Mouse (Mus musculus) kidney, embryonic 14.5 days (tissue): ENCODE results near the gene Nutm1. TPM values are rescaled to one million over a fixed set of nuclear protein-coding genes. Genes with fewer than 3 reads are reported as not detected.
A peak's percentile ranks its signal among the peaks of the same experiment; 100 is the strongest.
"Not testable (repeated sequence)": the region's sequence is repeated elsewhere in the genome, so short reads cannot be mapped to it uniquely, and the experiment has no call there.

Experiments
- ATAC-seq: fragments of 200-750 bp; cut with Nextera tagmentation; 2 replicates; pipeline ENCODE4 v1.8.0; 2017; ENCODE audit warnings: moderate number of reproducible peaks, mild to moderate bottlenecking, moderate TSS enrichment, moderate library complexity; ENCODE audit not compliant: low FRiP score, low TSS enrichment
- H3K27ac ChIP-seq: fragments of 300-500 bp; sonication (generic); 2 replicates; pipeline ENCODE4 v1.5.1; 2014; ENCODE audit warnings: low read depth, mild to moderate bottlenecking, low read length, moderate library complexity, mixed read lengths
- H3K27me3 ChIP-seq: fragments of 300-500 bp; sonication (generic); 2 replicates; pipeline ENCODE4 v1.6.1; 2014; ENCODE audit warnings: mild to moderate bottlenecking, low read length; ENCODE audit not compliant: control insufficient read depth, insufficient read depth
- H3K36me3 ChIP-seq: fragments of 300-500 bp; sonication (generic); 2 replicates; pipeline ENCODE4 v1.6.1; 2014; ENCODE audit warnings: low read length, mixed read lengths; ENCODE audit not compliant: control insufficient read depth, insufficient read depth
- H3K4me1 ChIP-seq: fragments of 300-500 bp; sonication (generic); 2 replicates; pipeline ENCODE4 v1.6.1; 2014; ENCODE audit warnings: low read length, mixed read lengths; ENCODE audit not compliant: control insufficient read depth, insufficient read depth
- H3K4me2 ChIP-seq: fragments of 300-500 bp; sonication (generic); replicated peaks from 2 replicates; pipeline ENCODE4 v1.6.1; 2014; ENCODE audit warnings: low read depth, mild to moderate bottlenecking, low read length
- H3K4me3 ChIP-seq: fragments of 300-500 bp; sonication (generic); 2 replicates; pipeline ENCODE4 v1.5.1; 2014; ENCODE audit warnings: mild to moderate bottlenecking, low read length
- H3K9ac ChIP-seq: fragments of 300-500 bp; sonication (generic); 2 replicates; pipeline ENCODE4 v1.6.1; 2014; ENCODE audit warnings: low read depth, mild to moderate bottlenecking, low read length, moderate library complexity
- H3K9me3 ChIP-seq: fragments of 300-500 bp; sonication (generic); 2 replicates; pipeline ENCODE4 v1.6.1; 2016; ENCODE audit warnings: low read length; ENCODE audit not compliant: control insufficient read depth
- WGBS: fragments of 180-500 bp; shearing (Covaris S2); extraction: QIAGEN DNeasy Blood & Tissue Kit; methylation state at CpG from one replicate; pipeline ENCODE4 v1.1.7; 2014; 5-methylcytosine and 5-hydroxymethylcytosine counted together
- polyA plus RNA-seq: library from polyadenylated mRNA; unstranded; fragments of >200 nt; fragmentation: Nextera tagmentation; extraction: Ambion mirVana; gene quantifications from 2 replicates; pipeline ENCODE4 v1.2.1, GENCODE M21; 2014

Nutm1 gene
- 0.04 and 0.07 TPM in 2 replicates for polyA plus RNA-seq

DNA sequence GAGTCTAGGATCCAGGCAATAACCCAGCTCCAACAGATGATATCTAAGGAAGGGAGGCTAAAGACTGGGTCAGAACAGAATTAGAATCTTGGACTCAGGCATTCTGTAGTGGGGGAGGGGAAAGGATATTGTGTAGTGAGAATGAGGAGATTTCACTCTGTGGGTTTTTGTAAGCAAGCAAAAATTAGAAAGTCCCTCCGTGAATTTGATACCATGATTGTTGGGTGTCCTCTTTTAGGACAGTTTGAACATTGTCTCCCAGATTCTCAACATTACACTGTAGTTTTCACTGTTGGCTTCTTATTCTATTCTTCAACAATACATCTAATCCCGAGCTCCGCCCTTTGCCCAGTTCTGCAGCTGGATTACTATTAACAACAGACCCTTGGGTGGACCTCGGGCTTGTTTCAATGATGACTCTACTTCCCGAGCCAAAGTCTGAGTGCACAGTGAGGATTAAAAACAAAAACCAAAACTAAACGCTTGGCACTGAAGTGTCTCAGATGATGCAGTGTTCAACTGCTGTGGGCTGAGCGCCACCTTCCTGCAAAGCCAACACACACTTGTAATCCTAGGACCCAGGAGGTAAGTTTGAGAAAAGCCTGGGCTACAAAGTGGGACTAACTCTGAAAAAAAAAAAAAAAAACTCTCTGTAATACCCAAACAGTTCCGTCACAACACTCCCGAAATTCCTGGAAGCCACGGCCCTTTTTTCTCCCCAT is at the start of gene Nutm1:
Gene Nutm1 (minus strand): TSS at position 51 of the 722 bp plus-strand sequence.
- no peak within 1 kb of the TSS for H3K9ac ChIP-seq
- H3K4me3 ChIP-seq = no peak within 1 kb of the TSS
- no peak for ATAC-seq
- H3K4me2 ChIP-seq = no peak within 1 kb of the TSS
- H3K27me3 ChIP-seq = no peaks in the 10 kb centered on the region
- no peaks in the 10 kb centered on the region for H3K9me3 ChIP-seq
- H3K4me1 ChIP-seq = 0 out of 2 replicates have a peak, but pooled peaks cover 3% of the 10 kb centered on the region
- no peak within 1 kb of the TSS for H3K27ac ChIP-seq
- H3K36me3 ChIP-seq = no peaks in the 10 kb centered on the region
- 77% methylated on average over 10 of the region's 10 CpGs for WGBS

DNA sequence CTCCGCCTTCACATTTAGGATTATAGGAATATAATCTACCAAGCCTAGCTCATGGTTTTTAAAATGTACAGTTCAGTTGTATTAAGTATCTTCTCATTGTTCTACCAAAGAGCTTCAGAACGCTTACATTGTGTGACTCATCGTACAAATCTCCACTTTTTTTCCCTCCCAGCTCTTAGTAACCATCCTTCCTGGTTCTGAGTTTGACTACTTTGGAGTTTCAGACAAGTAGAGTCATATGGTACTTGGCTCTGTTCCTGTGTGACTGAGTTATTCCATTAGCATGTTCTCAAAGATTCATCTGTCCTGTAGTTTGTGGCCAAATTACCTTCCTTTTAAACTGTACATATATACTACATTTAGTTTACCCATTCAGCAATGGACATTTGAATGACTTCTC is 49.6 kb upstream of the Nutm1 start:
- Histone ChIP-seq H3K36me3 (no peaks in the 10 kb centered on the region), H3K4me3 (no peak overlapping the region), H3K27ac (no peak overlapping the region), H3K27me3 (no peaks in the 10 kb centered on the region), H3K9me3 (no peaks in the 10 kb centered on the region), H3K4me2 (no peak overlapping the region), H3K4me1 (no peaks in the 10 kb centered on the region), H3K9ac (no peak overlapping the region)
- 87% methylated on average over 3 of the region's 3 CpGs for whole genome bisulfite sequencing
- ATAC-seq = no peak

GRCm38 (mm10) chr2:112298221-112298620 is 39.1 kb upstream of the Nutm1 start:
- H3K27ac ChIP-seq = no peak overlapping the region
- H3K4me3 ChIP-seq = no peak overlapping the region
- no peaks in the 10 kb centered on the region for H3K27me3 ChIP-seq
- H3K4me1 ChIP-seq = no peaks in the 10 kb centered on the region
- no peak overlapping the region for H3K4me2 ChIP-seq
- H3K36me3 ChIP-seq = no peaks in the 10 kb centered on the region
- 92% methylated on average over 4 of the region's 4 CpGs for WGBS
- H3K9me3 ChIP-seq = no peaks in the 10 kb centered on the region
- H3K9ac ChIP-seq = no peak overlapping the region
- ATAC-seq = no peak

- no peaks in the 10 kb centered on the region for H3K36me3 ChIP-seq
- no peak for ATAC-seq
- no peak overlapping the region for H3K27ac ChIP-seq
- no peak overlapping the region for H3K4me3 ChIP-seq
- H3K9me3 ChIP-seq = no peaks in the 10 kb centered on the region
- no peak overlapping the region for H3K9ac ChIP-seq
- H3K4me1 ChIP-seq = no peaks in the 10 kb centered on the region
- WGBS = 80% methylated on average over 3 of the region's 3 CpGs
- H3K27me3 ChIP-seq = no peaks in the 10 kb centered on the region
- H3K4me2 ChIP-seq = no peak overlapping the region
Observed at GRCm38 (mm10) chr2:112296211-112296610, 37.1 kb upstream of the Nutm1 start.

GRCm38 (mm10) chr2:112292823-112293222 is 33.7 kb upstream of the Nutm1 start:
- Histone ChIP-seq H3K9me3 (no peaks in the 10 kb centered on the region), H3K27ac (no peak overlapping the region), H3K36me3 (no peaks in the 10 kb centered on the region), H3K4me3 (no peak overlapping the region), H3K4me2 (no peak overlapping the region), H3K9ac (no peak overlapping the region), H3K27me3 (no peaks in the 10 kb centered on the region), H3K4me1 (no peaks in the 10 kb centered on the region)
- ATAC-seq = no peak
- 91% methylated on average over 2 of the region's 2 CpGs for WGBS

- H3K27ac ChIP-seq = no peak overlapping the region
- no peak overlapping the region for H3K4me2 ChIP-seq
- 87% methylated on average over 3 of the region's 3 CpGs for WGBS
Observed at GRCm38 (mm10) chr2:112289507-112289906, 30.4 kb upstream of the Nutm1 start.

GRCm38 (mm10) chr2:112287059-112287458 is 28.0 kb upstream of the Nutm1 start:
- no peak overlapping the region for H3K9ac ChIP-seq
- no peak overlapping the region for H3K4me3 ChIP-seq
- no peaks in the 10 kb centered on the region for H3K27me3 ChIP-seq
- no peak overlapping the region for H3K27ac ChIP-seq
- ATAC-seq = no peak
- no peaks in the 10 kb centered on the region for H3K36me3 ChIP-seq
- no peaks in the 10 kb centered on the region for H3K4me1 ChIP-seq
- H3K4me2 ChIP-seq = no peak overlapping the region
- no peaks in the 10 kb centered on the region for H3K9me3 ChIP-seq
- WGBS = 74% methylated on average over 4 of the region's 4 CpGs

More at GRCm38 (mm10) chr2:112289507-112289906, 30.4 kb upstream of the Nutm1 start:
- Histone ChIP-seq H3K4me3 (no peak overlapping the region), H3K9ac (no peak overlapping the region), H3K9me3 (no peaks in the 10 kb centered on the region), H3K4me1 (no peaks in the 10 kb centered on the region), H3K36me3 (no peaks in the 10 kb centered on the region), H3K27me3 (no peaks in the 10 kb centered on the region)
- ATAC-seq = no peak

DNA sequence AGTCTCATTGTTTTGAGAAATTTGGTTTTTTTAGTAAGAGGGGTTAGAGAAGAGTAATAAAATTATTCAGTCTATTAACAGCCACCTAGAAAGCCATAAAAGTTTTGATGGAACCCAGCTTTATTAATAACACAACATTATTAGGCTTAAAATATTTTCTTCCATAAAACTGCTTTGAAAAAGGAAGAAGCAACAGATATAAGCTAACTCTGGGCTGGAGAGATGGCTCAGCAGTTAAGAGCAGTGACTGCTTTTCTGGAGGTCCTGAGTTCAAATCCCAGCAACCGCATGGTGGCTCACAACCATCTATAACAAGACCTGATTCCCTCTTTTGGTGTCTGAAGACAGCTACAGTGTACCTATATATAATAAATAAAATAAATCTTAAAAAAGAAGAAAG is 27.0 kb upstream of the Nutm1 start:
- WGBS = 100% methylated on average over 1 of the region's 1 CpGs
- not testable (repeated sequence) for H3K36me3 ChIP-seq, H3K4me3 ChIP-seq, H3K27me3 ChIP-seq, H3K4me1 ChIP-seq, H3K4me2 ChIP-seq, H3K9me3 ChIP-seq, H3K9ac ChIP-seq, H3K27ac ChIP-seq, ATAC-seq

DNA sequence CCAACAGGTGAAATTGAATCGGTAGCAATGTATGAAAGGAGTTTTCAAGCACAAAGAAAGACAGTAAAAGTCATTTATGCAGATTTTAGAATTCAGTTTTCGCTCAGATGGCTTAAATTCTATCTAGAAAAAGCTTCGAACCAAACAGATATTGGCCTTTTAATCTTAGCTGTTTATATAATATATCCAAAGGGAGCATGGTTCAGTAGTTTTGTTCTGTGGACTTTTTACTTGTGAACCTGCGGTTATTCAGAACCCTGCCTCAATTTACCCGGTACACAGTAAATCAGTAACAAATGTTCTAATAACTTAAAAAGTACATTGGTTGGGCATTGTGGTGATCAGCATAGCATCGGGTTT is 25.9 kb upstream of the Nutm1 start:
- peak overlapping the region; percentile 76 for H3K4me2 ChIP-seq
- peak overlapping the region; percentile 63; the same call in 1 of the 2 replicates for H3K9ac ChIP-seq
- peak overlapping the region; percentile 50 for H3K4me3 ChIP-seq
- H3K36me3 ChIP-seq = no peaks in the 10 kb centered on the region
- ATAC-seq = no peak
- H3K27me3 ChIP-seq = no peaks in the 10 kb centered on the region
- no peaks in the 10 kb centered on the region for H3K4me1 ChIP-seq
- 56% methylated on average over 6 of the region's 6 CpGs for WGBS
- H3K27ac ChIP-seq = no peak overlapping the region
- no peaks in the 10 kb centered on the region for H3K9me3 ChIP-seq
